Mouse (Mus musculus) erythroblast, embryonic 14.5 days (primary cell): Measurements from ENCODE around the gene Tcf7.

Source experiments
- GATA1 ChIP-seq: IDR thresholded peaks from 2 replicates; pipeline ENCODE4 v1.6.1; 2012; ENCODE audit warnings: low read length, inconsistent platforms, mixed read lengths
- TAL1 ChIP-seq: IDR thresholded peaks from 3 replicates; pipeline ENCODE4 v1.6.1; 2012; ENCODE audit warnings: low read length, inconsistent platforms, mixed read lengths

DNA sequence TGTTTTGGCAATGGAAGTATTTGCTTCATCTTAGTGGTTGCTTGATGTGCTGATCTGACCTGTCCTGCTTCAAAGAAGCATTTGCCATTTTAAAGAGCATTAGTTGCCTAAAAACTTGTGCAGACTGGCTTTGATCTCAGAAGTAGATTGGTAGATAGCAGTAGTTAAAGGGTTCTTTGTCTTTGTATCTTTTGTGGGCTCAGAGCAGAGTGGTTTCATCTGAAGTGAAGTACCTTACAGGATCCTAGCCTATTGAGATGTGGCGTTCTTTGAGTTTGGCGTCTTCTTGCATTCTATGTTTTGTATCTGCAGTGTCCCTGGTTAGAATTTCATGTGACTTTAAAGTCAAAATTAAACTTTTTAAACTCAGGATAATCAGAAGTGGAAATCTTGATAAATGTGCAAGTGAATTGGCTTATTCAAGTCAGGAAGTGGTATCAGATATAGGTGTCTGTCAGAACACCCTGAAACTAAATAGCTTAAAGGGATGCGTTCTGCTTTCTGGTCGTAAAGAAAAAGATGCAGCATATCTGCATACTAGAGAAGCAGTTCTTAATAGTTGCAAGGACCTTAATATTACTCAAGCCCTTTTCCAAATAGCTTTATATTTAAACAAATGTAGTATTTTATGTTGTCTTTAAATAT, 41.8 kb downstream of the Tcf7 start:
- no peak for TF ChIP-seq TAL1
- TF ChIP-seq GATA1: no peak
